Mouse (Mus musculus) thymus, postnatal 10 days (tissue): ENCODE measurements around the gene Fli1.

Source experiments
- DNase-seq, 2 experiments: peaks; one replicate each; pipeline ENCODE4 v3.0.0; 2021; ENCODE audit warnings: low spot score in 2 of 2

Fli1 gene

GRCm38 (mm10) chr9:32503423-32503822, 39.2 kb downstream of the Fli1 start:
- no peak for DNase-seq

GRCm38 (mm10) chr9:32502256-32503010, 40.2 kb downstream of the Fli1 start:
- no peak for DNase-seq

GRCm38 (mm10) chr9:32500886-32501285, 41.8 kb downstream of the Fli1 start:
- DNase-seq = no peak

- DNase-seq = no peak
Measured at GRCm38 (mm10) chr9:32500063-32500462, 42.6 kb downstream of the Fli1 start.

GRCm38 (mm10) chr9:32499469-32499868, 43.2 kb downstream of the Fli1 start:
- DNase-seq = no peak

GRCm38 (mm10) chr9:32495643-32495997, 47.0 kb downstream of the Fli1 start:
- peak; percentile 67 to 68 for DNase-seq

GRCm38 (mm10) chr9:32494891-32495642, 47.6 kb downstream of the Fli1 start:
- peak in 1 of 2 experiments; percentile 18 for DNase-seq

- DNase-seq = no peak
Measured at GRCm38 (mm10) chr9:32493588-32494423, 48.9 kb downstream of the Fli1 start.

GRCm38 (mm10) chr9:32492753-32493152, 49.9 kb downstream of the Fli1 start:
- no peak for DNase-seq

- no peak for DNase-seq
Measured at GRCm38 (mm10) chr9:32491484-32491883, 51.2 kb downstream of the Fli1 start.

- no peak for DNase-seq
Measured at GRCm38 (mm10) chr9:32489794-32490358, 52.8 kb downstream of the Fli1 start.

GRCm38 (mm10) chr9:32489315-32489714, 53.3 kb downstream of the Fli1 start:
- no peak for DNase-seq

- no peak for DNase-seq
Measured at GRCm38 (mm10) chr9:32488627-32489026, 54.0 kb downstream of the Fli1 start.

- no peak for DNase-seq
Measured at GRCm38 (mm10) chr9:32487823-32488222, 54.8 kb downstream of the Fli1 start.

GRCm38 (mm10) chr9:32487401-32487800, 55.3 kb downstream of the Fli1 start:
- peak in 1 of 2 experiments; percentile 21 for DNase-seq

GRCm38 (mm10) chr9:32480418-32480817, 62.2 kb downstream of the Fli1 start:
- no peak for DNase-seq

GRCm38 (mm10) chr9:32478799-32479198, 63.9 kb downstream of the Fli1 start:
- no peak for DNase-seq

GRCm38 (mm10) chr9:32478087-32478486, 64.6 kb downstream of the Fli1 start:
- no peak for DNase-seq

- DNase-seq = no peak
Measured at GRCm38 (mm10) chr9:32476604-32477003, 66.1 kb downstream of the Fli1 start.

- no peak for DNase-seq
Measured at GRCm38 (mm10) chr9:32474621-32475390, 67.9 kb downstream of the Fli1 start.

- no peak for DNase-seq
Measured at GRCm38 (mm10) chr9:32472346-32472745, 70.3 kb downstream of the Fli1 start.
